12 mouse cellular contexts compared by ENCODE assay signal in the genomic region with DNA sequence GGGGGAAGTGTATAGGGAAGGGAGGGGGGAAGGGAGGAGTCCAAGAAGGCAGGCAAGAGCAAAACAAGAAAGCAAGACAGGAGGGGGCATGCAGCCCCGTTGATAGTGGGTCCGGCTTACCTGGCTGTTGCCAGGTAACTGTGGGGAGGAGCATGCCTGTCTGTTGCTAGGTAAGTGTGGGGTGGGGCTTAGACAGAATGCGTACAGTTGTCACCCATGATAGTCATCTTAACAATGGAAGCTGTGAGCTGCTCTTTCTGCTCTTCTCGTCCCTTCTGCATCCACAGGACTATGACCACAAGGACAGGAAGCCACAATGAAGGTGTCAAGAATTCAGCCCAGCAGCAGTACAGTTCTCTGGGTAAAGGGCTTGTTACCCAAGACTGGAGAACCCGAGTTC. TPM values are rescaled to one million over a fixed set of nuclear protein-coding genes. Genes with fewer than 3 reads are reported as not detected.
"Had no signal": no experiment of that assay in that cellular context is flagged by ENCODE, and none has a peak within 500 bp of the region (broad histone marks: within the 10 kb centered on the region; RNA-seq: fewer than 3 reads in every experiment).

No protein-coding gene starts in this region.

- H3K9me3 ChIP-seq: limb, embryonic 12.5 days; liver, embryonic 13.5 days; lung, embryonic 15.5 days; midbrain, embryonic 13.5 days; neural tube, embryonic 15.5 days had no signal

- H3K4me3 ChIP-seq: limb, embryonic 12.5 days; liver, embryonic 13.5 days; lung, embryonic 15.5 days; midbrain, embryonic 13.5 days; neural tube, embryonic 15.5 days had no signal

- H3K4me1 ChIP-seq: midbrain, embryonic 13.5 days; neural tube, embryonic 15.5 days had no signal

- ATAC-seq: liver, postnatal 0 days; midbrain, embryonic 13.5 days had no signal

- H3K27me3 ChIP-seq: limb, embryonic 12.5 days; liver, embryonic 13.5 days; lung, embryonic 15.5 days; midbrain, embryonic 13.5 days; neural tube, embryonic 15.5 days had no signal

- H3K36me3 ChIP-seq: limb, embryonic 12.5 days; liver, embryonic 13.5 days; lung, embryonic 15.5 days; midbrain, embryonic 13.5 days; neural tube, embryonic 15.5 days had no signal

- H3K27ac ChIP-seq: limb, embryonic 12.5 days; liver, embryonic 13.5 days; midbrain, embryonic 13.5 days; neural tube, embryonic 15.5 days had no signal

- H3K4me2 ChIP-seq: limb, embryonic 12.5 days; liver, embryonic 13.5 days; lung, embryonic 15.5 days; midbrain, embryonic 13.5 days; neural tube, embryonic 15.5 days had no signal

- H3K9ac ChIP-seq: limb, embryonic 12.5 days; liver, embryonic 13.5 days; liver, postnatal 0 days; lung, embryonic 15.5 days; midbrain, embryonic 13.5 days; neural tube, embryonic 15.5 days had no signal

- DNase-seq: kidney, adult 8-10 months; layer of hippocampus, adult 9-11 months; liver; liver, embryonic 13.5 days; liver, postnatal 0 days; thymus, postnatal 4 days had no signal

RNA-seq across cellular contexts. Expression of gene Gm17334, which starts 37.2 kb away (rescaled TPM):
- total RNA-seq: midbrain, postnatal 0 days had no signal
- polyA plus RNA-seq: liver, embryonic 13.5 days; midbrain, embryonic 13.5 days; midbrain, postnatal 0 days; neural tube, embryonic 11.5 days; neural tube, embryonic 15.5 days had no signal

RNA-seq across cellular contexts. Expression of gene Gm12216, which starts 48.9 kb away (rescaled TPM):
- total RNA-seq: midbrain, postnatal 0 days had no signal
- polyA plus RNA-seq: neural tube, embryonic 11.5 days had no signal
